8 mouse cellular contexts compared by ENCODE assay signal in genomic region chr15:89074613-89075477, GRCm38 (mm10). TPM values are rescaled to one million over a fixed set of nuclear protein-coding genes. Genes with fewer than 3 reads are reported as not detected.
DNase-seq lines count a peak whose midpoint lies in the region; ATAC-seq and TF ChIP-seq lines count a peak whose summit lies in the region.

TSS of gene Trabd (plus strand) at chr15:89075124.

- H3K4me1 ChIP-seq in hindbrain, embryonic 15.5 days (replicated peaks), result peaks cover 42% of the 10 kb centered on the region
- peaks cover 22% of the 10 kb centered on the region for H3K4me1 ChIP-seq in liver, embryonic 11.5 days (replicated peaks; ENCODE audit: control insufficient read depth, insufficient read depth, low read length)
- H3K4me1 ChIP-seq in small intestine, adult 2 months (ENCODE audit: control insufficient read depth, insufficient read depth, insufficient read length, low read length), result peaks cover 20% of the 10 kb centered on the region

- H3K27ac ChIP-seq in left cerebral cortex, adult 2 months, result peak within 1 kb of the TSS; percentile 94
- peak within 1 kb of the TSS; percentile 93 for H3K27ac ChIP-seq in hindbrain, embryonic 15.5 days (replicated peaks)
- H3K27ac ChIP-seq in liver, embryonic 11.5 days (ENCODE audit: low read depth, low read length), result peak within 1 kb of the TSS; percentile 68; the same call in 1 of the 2 replicates
- H3K27ac ChIP-seq in small intestine, adult 2 months (ENCODE audit: insufficient read depth, low read depth, low read length), result peak within 1 kb of the TSS; percentile 82

- peak within 1 kb of the TSS; percentile 79 for H3K4me2 ChIP-seq in hindbrain, embryonic 15.5 days
- peak within 1 kb of the TSS; percentile 95 for H3K4me2 ChIP-seq in liver, embryonic 11.5 days

- H3K9ac ChIP-seq in hindbrain, embryonic 15.5 days, result peak within 1 kb of the TSS; percentile 84
- H3K9ac ChIP-seq in liver, embryonic 11.5 days (ENCODE audit: low read depth, low read length), result peak within 1 kb of the TSS; percentile 87

- H3K9me3 ChIP-seq in hindbrain, embryonic 15.5 days, result no peaks in the 10 kb centered on the region
- no peaks in the 10 kb centered on the region for H3K9me3 ChIP-seq in liver, embryonic 11.5 days (ENCODE audit: control insufficient read depth, low read length)

- intact Hi-C loops in left cerebral cortex, adult 2 months (cut with DNase I), result loop anchor here (5.0 to 10.0 kb wide), 2 partner anchors 140 to 248 kb away; no protein-coding TSS in a partner anchor

- 25% methylated on average over 11 of the region's 11 CpGs for WGBS in hindbrain, embryonic 15.5 days
- 35% methylated on average over 11 of the region's 11 CpGs for WGBS in liver, embryonic 11.5 days
- 23% methylated on average over 11 of the region's 11 CpGs for WGBS in small intestine, adult 2 months

- no peak for TF ChIP-seq CTCF in left cerebral cortex, adult 2 months (IDR thresholded peaks at IDR 0.05)
- TF ChIP-seq CTCF in small intestine, adult 2 months (IDR thresholded peaks at IDR 0.05; ENCODE audit: extremely low read depth, insufficient read length, insufficient replicate concordance, low read depth, low read length), result no peak

- ATAC-seq in hindbrain, embryonic 15.5 days (ENCODE audit: low FRiP score, low read depth), result no peak
- ATAC-seq in liver, embryonic 11.5 days (replicated peaks; ENCODE audit: low FRiP score), result no peak

- H3K4me3 ChIP-seq in left cerebral cortex, adult 2 months, result peak within 1 kb of the TSS; percentile 83
- peak within 1 kb of the TSS; percentile 89 for H3K4me3 ChIP-seq in hindbrain, embryonic 15.5 days
- H3K4me3 ChIP-seq in liver, embryonic 11.5 days (ENCODE audit: low read depth, low read length), result peak within 1 kb of the TSS; percentile 86
- H3K4me3 ChIP-seq in small intestine, adult 2 months (ENCODE audit: low read depth, low read length), result peak within 1 kb of the TSS; percentile 91

- no peaks in the 10 kb centered on the region for H3K27me3 ChIP-seq in hindbrain, embryonic 15.5 days
- peaks cover 14% of the 10 kb centered on the region for H3K27me3 ChIP-seq in liver, embryonic 11.5 days (replicated peaks; ENCODE audit: control insufficient read depth, insufficient read depth, low read length)
- H3K27me3 ChIP-seq in small intestine, adult 2 months (ENCODE audit: control insufficient read depth, insufficient read depth, low read length), result no peaks in the 10 kb centered on the region

- DNase-seq in left cerebral cortex, adult 2 months (ENCODE audit: extremely low spot score in 1 of 2, low spot score in 2 of 2), result no peak
- no peak for DNase-seq in left cerebral cortex, adult 9 months (ENCODE audit: low spot score in 2 of 2)
- DNase-seq in adrenal gland, postnatal 25 days, result no peak
- DNase-seq in gastrocnemius, postnatal 10 days, result no peak
- DNase-seq in liver, embryonic 11.5 days (ENCODE audit: low spot score), result no peak
- no peak for DNase-seq in urinary bladder, postnatal 4 days (ENCODE audit: low spot score in 2 of 2)

- H3K36me3 ChIP-seq in hindbrain, embryonic 15.5 days, result 0 out of 2 replicates have a peak, but pooled peaks cover 2% of the 10 kb centered on the region
- no peaks in the 10 kb centered on the region for H3K36me3 ChIP-seq in liver, embryonic 11.5 days (ENCODE audit: control insufficient read depth, insufficient read depth, low read length)
- peaks cover 4% of the 10 kb centered on the region; the same call in 1 of the 2 replicates for H3K36me3 ChIP-seq in small intestine, adult 2 months (ENCODE audit: control insufficient read depth, insufficient read depth, low read length)

- TF ChIP-seq POLR2A in small intestine, adult 2 months (IDR thresholded peaks at IDR 0.05; ENCODE audit: low read depth, low read length), result no peak

RNA-seq across cellular contexts. Expression of gene Trabd, which starts in this region (rescaled TPM):
- total RNA-seq in left cerebral cortex, adult 2 months (2021), result 10 to 100 TPM; 17.5 to 20.5 TPM
- 39.0 and 43.6 TPM in 2 replicates for total RNA-seq in adrenal gland, postnatal 25 days (2021)
- 10 to 100 TPM; 24.9 to 28.1 TPM for total RNA-seq in gastrocnemius, postnatal 10 days (2021)
- 37.9 and 41.7 TPM in 2 replicates for polyA plus RNA-seq in hindbrain, embryonic 15.5 days (2015; fragmentation: Nextera tagmentation; extraction: Ambion mirVana)
- polyA plus RNA-seq in liver, embryonic 11.5 days (2014; fragmentation: Nextera tagmentation; extraction: Ambion mirVana), result 33.5 and 34.8 TPM in 2 replicates
- 81.6 and 90.9 TPM in 2 replicates for polyA plus RNA-seq in small intestine, adult 2 months (2012; rRNA removed)
